Comparison of ENCODE assay signal across 12 mouse cellular contexts in genomic region chr11:45538011-45538410, GRCm38 (mm10).
DNase-seq lines count a peak whose midpoint lies in the region; ATAC-seq lines count a peak whose summit lies in the region.
"Had no signal": no experiment of that assay in that cellular context is flagged by ENCODE, and none has a peak within 500 bp of the region (broad histone marks: within the 10 kb centered on the region; RNA-seq: fewer than 3 reads in every experiment).

No protein-coding gene starts in this region.

- DNase-seq in lung, adult 18-20 months = no peak
- DNase-seq in cerebellum, adult 11-12 months = peak; percentile 90
- peak; percentile 94 to 95 for DNase-seq in cerebellum, postnatal 14 days
- no peak for DNase-seq in yolk sac, embryonic 10.5 days (ENCODE audit: low spot score)
- DNase-seq in forebrain, embryonic 14.5 days (ENCODE audit: low spot score) = no peak
- DNase-seq: heart, postnatal 4 days; kidney, postnatal 4 days; lung, postnatal 4 days had no signal

- WGBS in lung, embryonic 16.5 days = 50% methylated on average over 7 of the region's 7 CpGs
- 63% methylated on average over 7 of the region's 7 CpGs for WGBS in limb, embryonic 13.5 days
- WGBS in forebrain, embryonic 14.5 days = 63% methylated on average over 7 of the region's 7 CpGs

- peak; percentile 76 for ATAC-seq in lung, embryonic 16.5 days (ENCODE audit: low read depth)
- ATAC-seq in limb, embryonic 13.5 days (ENCODE audit: low FRiP score, low read depth) = no peak
- ATAC-seq in forebrain, embryonic 14.5 days = no peak
- ATAC-seq: forebrain, embryonic 15.5 days had no signal

- H3K4me3 ChIP-seq in lung, embryonic 16.5 days (ENCODE audit: low read length) = no peak overlapping the region
- H3K4me3 ChIP-seq in limb, embryonic 13.5 days = no peak overlapping the region
- H3K4me3 ChIP-seq in forebrain, embryonic 14.5 days (ENCODE audit: low read depth, low read length) = no peak overlapping the region
- H3K4me3 ChIP-seq: forebrain, embryonic 15.5 days; limb, embryonic 15.5 days had no signal

- H3K4me1 ChIP-seq in lung, embryonic 16.5 days (replicated peaks; ENCODE audit: control insufficient read depth, insufficient read depth, low read length) = peaks cover 5% of the 10 kb centered on the region
- H3K4me1 ChIP-seq in limb, embryonic 13.5 days = peaks cover 30% of the 10 kb centered on the region
- no peaks in the 10 kb centered on the region for H3K4me1 ChIP-seq in forebrain, embryonic 14.5 days (ENCODE audit: control insufficient read depth, insufficient read depth, low read length)
- H3K4me1 ChIP-seq: forebrain, embryonic 15.5 days had no signal

- H3K9me3 ChIP-seq in lung, embryonic 16.5 days (ENCODE audit: control insufficient read depth, low read length) = no peaks in the 10 kb centered on the region
- no peaks in the 10 kb centered on the region for H3K9me3 ChIP-seq in limb, embryonic 13.5 days
- H3K9me3 ChIP-seq in forebrain, embryonic 14.5 days (replicated peaks; ENCODE audit: control insufficient read depth, low read length) = no peaks in the 10 kb centered on the region
- H3K9me3 ChIP-seq: forebrain, embryonic 15.5 days; limb, embryonic 15.5 days had no signal

- no peak overlapping the region for H3K4me2 ChIP-seq in lung, embryonic 16.5 days (ENCODE audit: low read depth, low read length)
- H3K4me2 ChIP-seq in limb, embryonic 13.5 days (replicated peaks) = no peak overlapping the region
- no peak overlapping the region for H3K4me2 ChIP-seq in forebrain, embryonic 14.5 days (ENCODE audit: low read length)
- H3K4me2 ChIP-seq: forebrain, embryonic 15.5 days; limb, embryonic 15.5 days had no signal

- no peaks in the 10 kb centered on the region for H3K36me3 ChIP-seq in lung, embryonic 16.5 days (ENCODE audit: control insufficient read depth, insufficient read depth, low read length)
- H3K36me3 ChIP-seq in limb, embryonic 13.5 days = no peaks in the 10 kb centered on the region
- no peaks in the 10 kb centered on the region for H3K36me3 ChIP-seq in forebrain, embryonic 14.5 days (ENCODE audit: control insufficient read depth, insufficient read depth, low read length)
- H3K36me3 ChIP-seq: forebrain, embryonic 15.5 days; limb, embryonic 15.5 days had no signal

- no peak overlapping the region for H3K9ac ChIP-seq in lung, embryonic 16.5 days (ENCODE audit: low read length)
- no peak overlapping the region for H3K9ac ChIP-seq in limb, embryonic 13.5 days
- no peak overlapping the region for H3K9ac ChIP-seq in forebrain, embryonic 14.5 days (ENCODE audit: low read length)
- H3K9ac ChIP-seq: forebrain, embryonic 15.5 days had no signal

- no peak overlapping the region for H3K27ac ChIP-seq in lung, embryonic 16.5 days (ENCODE audit: low read length)
- peak overlapping the region; percentile 39; the same call in 1 of the 2 replicates for H3K27ac ChIP-seq in limb, embryonic 13.5 days
- no peak overlapping the region for H3K27ac ChIP-seq in forebrain, embryonic 14.5 days (ENCODE audit: low read depth, low read length)
- H3K27ac ChIP-seq: forebrain, embryonic 15.5 days; limb, embryonic 15.5 days had no signal

- no peaks in the 10 kb centered on the region for H3K27me3 ChIP-seq in lung, embryonic 16.5 days (ENCODE audit: control insufficient read depth, insufficient read depth, low read depth, low read length)
- peaks cover 4% of the 10 kb centered on the region; the same call in 1 of the 2 replicates for H3K27me3 ChIP-seq in limb, embryonic 13.5 days
- H3K27me3 ChIP-seq in forebrain, embryonic 14.5 days (replicated peaks; ENCODE audit: control insufficient read depth, insufficient read depth, low read length) = no peaks in the 10 kb centered on the region
- H3K27me3 ChIP-seq: forebrain, embryonic 15.5 days; limb, embryonic 15.5 days had no signal

Comparison
In these comparisons a context has a peak if more than half of its experiments do, and no peak if none do; other contexts are left out.
1. DNase-seq: peak in cerebellum, adult 11-12 months (single experiment) and cerebellum, postnatal 14 days (2 of 2); none in lung, adult 18-20 months (0 of 2), yolk sac, embryonic 10.5 days (single experiment) and forebrain, embryonic 14.5 days (single experiment).